Comparison of ENCODE assay signal across 9 mouse cellular contexts in the genomic region with DNA sequence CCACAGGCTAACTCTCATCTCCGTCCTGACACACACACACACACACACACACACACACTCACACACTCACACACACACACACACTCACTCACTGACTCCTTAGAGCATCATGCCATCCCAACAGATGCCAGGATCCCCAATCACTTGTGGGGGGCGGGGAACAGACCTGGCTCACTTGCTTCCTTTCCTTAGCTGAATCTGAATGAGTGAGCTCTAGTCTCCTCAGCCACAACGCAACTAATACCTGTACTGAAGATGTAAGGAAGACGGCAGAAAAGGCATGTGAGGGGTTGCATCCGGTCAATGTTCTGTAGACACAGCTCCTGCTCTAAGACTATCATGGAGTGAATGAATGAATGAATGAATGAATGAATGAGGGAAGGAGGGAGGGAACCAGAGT.
DNase-seq lines count a peak whose midpoint lies in the region; ATAC-seq and TF ChIP-seq lines count a peak whose summit lies in the region.
"Had no signal": no experiment of that assay in that cellular context is flagged by ENCODE, and none has a peak within 500 bp of the region (broad histone marks: within the 10 kb centered on the region; RNA-seq: fewer than 3 reads in every experiment).

No protein-coding gene starts in this region.

- peaks cover 9% of the 10 kb centered on the region; the same call in 1 of the 2 replicates for H3K27me3 ChIP-seq in heart, postnatal 0 days (ENCODE audit: control insufficient read depth, insufficient read depth, low read length)
- no peaks in the 10 kb centered on the region for H3K27me3 ChIP-seq in embryonic facial prominence, embryonic 14.5 days (replicated peaks; ENCODE audit: control insufficient read depth, insufficient read depth, low read length)
- no peaks in the 10 kb centered on the region for H3K27me3 ChIP-seq in limb, embryonic 13.5 days

- H3K4me1 ChIP-seq in heart, postnatal 0 days (ENCODE audit: control insufficient read depth, insufficient read depth): peaks cover 19% of the 10 kb centered on the region; the same call in 1 of the 2 replicates
- H3K4me1 ChIP-seq in embryonic facial prominence, embryonic 14.5 days (ENCODE audit: control insufficient read depth, insufficient read depth, low read length): peaks cover 57% of the 10 kb centered on the region
- H3K4me1 ChIP-seq in limb, embryonic 13.5 days: peaks cover 77% of the 10 kb centered on the region

- H3K9ac ChIP-seq in heart, postnatal 0 days (replicated peaks; ENCODE audit: low read depth, low read length): no peak overlapping the region
- H3K9ac ChIP-seq in embryonic facial prominence, embryonic 14.5 days (ENCODE audit: low read depth, low read length): no peak overlapping the region
- H3K9ac ChIP-seq in limb, embryonic 13.5 days: no peak overlapping the region

- WGBS in heart, postnatal 0 days: 60% methylated on average over 5 of the region's 5 CpGs
- 59% methylated on average over 5 of the region's 5 CpGs for WGBS in embryonic facial prominence, embryonic 14.5 days
- 62% methylated on average over 5 of the region's 5 CpGs for WGBS in limb, embryonic 13.5 days

- H3K4me3 ChIP-seq in heart, postnatal 0 days (ENCODE audit: low read depth, low read length): peak overlapping the region; percentile 38; the same call in 1 of the 2 replicates
- no peak overlapping the region for H3K4me3 ChIP-seq in embryonic facial prominence, embryonic 14.5 days (ENCODE audit: low read depth, low read length)
- no peak overlapping the region for H3K4me3 ChIP-seq in limb, embryonic 13.5 days

- H3K36me3 ChIP-seq in heart, postnatal 0 days (replicated peaks; ENCODE audit: control insufficient read depth, insufficient read depth, low read length): no peaks in the 10 kb centered on the region; the same call in 1 of the 2 replicates
- no peaks in the 10 kb centered on the region for H3K36me3 ChIP-seq in embryonic facial prominence, embryonic 14.5 days (ENCODE audit: control insufficient read depth, insufficient read depth, low read length)
- no peaks in the 10 kb centered on the region for H3K36me3 ChIP-seq in limb, embryonic 13.5 days

- peak overlapping the region; percentile 54 for H3K4me2 ChIP-seq in heart, postnatal 0 days (ENCODE audit: low read depth, low read length)
- H3K4me2 ChIP-seq in embryonic facial prominence, embryonic 14.5 days (ENCODE audit: low read depth, low read length): peak overlapping the region; percentile 37
- H3K4me2 ChIP-seq in limb, embryonic 13.5 days (replicated peaks): peak overlapping the region; percentile 41

- peak overlapping the region; percentile 69; the same call in 1 of the 2 replicates for H3K27ac ChIP-seq in heart, postnatal 0 days (ENCODE audit: low read depth)
- peak overlapping the region; percentile 77 for H3K27ac ChIP-seq in embryonic facial prominence, embryonic 14.5 days (replicated peaks; ENCODE audit: low read depth, low read length)
- peak overlapping the region; percentile 61 for H3K27ac ChIP-seq in limb, embryonic 13.5 days

- TF ChIP-seq CTCF in heart, postnatal 0 days (IDR thresholded peaks at IDR 0.05; ENCODE audit: low read depth): no peak

- DNase-seq in heart, postnatal 0 days (ENCODE audit: low spot score): no peak
- DNase-seq in heart, postnatal 4 days: no peak
- DNase-seq in CD4-positive helper T cell, adult 2 months (ENCODE audit: low read depth, low spot score): peak; percentile 63
- DNase-seq in embryonic facial prominence, embryonic 14.5 days (ENCODE audit: low spot score): no peak
- no peak for DNase-seq in cerebellum, adult 11-12 months
- DNase-seq in layer of hippocampus, postnatal 25 days (ENCODE audit: extremely low spot score in 1 of 2, low spot score in 1 of 2): no peak
- DNase-seq in gastrocnemius, postnatal 4 days (ENCODE audit: low spot score in 2 of 2): no peak
- DNase-seq: gastrocnemius, postnatal 10 days had no signal

- ATAC-seq in heart, postnatal 0 days (ENCODE audit: insufficient read depth, low read depth): no peak
- no peak for ATAC-seq in embryonic facial prominence, embryonic 14.5 days (ENCODE audit: low read depth)
- ATAC-seq in limb, embryonic 13.5 days (ENCODE audit: low FRiP score, low read depth): no peak

- H3K9me3 ChIP-seq in heart, postnatal 0 days (replicated peaks; ENCODE audit: control insufficient read depth, low read length): no peaks in the 10 kb centered on the region
- no peaks in the 10 kb centered on the region for H3K9me3 ChIP-seq in embryonic facial prominence, embryonic 14.5 days (ENCODE audit: control insufficient read depth, low read length)
- no peaks in the 10 kb centered on the region for H3K9me3 ChIP-seq in limb, embryonic 13.5 days

- no peak for TF ChIP-seq EP300 in heart, postnatal 0 days (IDR thresholded peaks at IDR 0.05; ENCODE audit: low read depth)
